Mouse (Mus musculus): ENCODE measurements around the gene Gm20388. TPM values are rescaled to one million over a fixed set of nuclear protein-coding genes. Genes with fewer than 3 reads are reported as not detected.
A peak's percentile ranks its signal among the peaks of the same experiment; 100 is the strongest.

Gm20388 gene
- polyA plus RNA-seq, 1 experiment from 2014 or later: not detected

DNA sequence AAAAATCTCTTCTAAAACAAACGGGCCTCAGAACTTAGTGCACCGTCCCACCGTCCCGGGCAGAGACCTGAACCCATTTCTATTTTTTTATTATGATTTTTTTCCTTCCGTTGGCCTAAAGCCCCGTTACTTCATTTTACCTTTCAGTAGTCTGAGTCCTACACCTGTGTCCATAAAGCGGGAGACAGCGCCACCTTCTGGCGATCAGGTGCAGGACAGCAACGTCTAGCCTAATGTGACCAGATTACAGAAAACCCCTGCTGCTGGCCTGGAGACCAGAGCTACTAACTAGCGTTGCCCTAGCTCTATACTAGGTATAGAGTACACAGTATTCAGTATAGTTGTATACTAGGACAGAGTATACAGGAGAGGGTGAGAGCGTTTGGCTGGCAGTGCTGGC lies 1602.8 kb downstream of the Gm20388 start:
- no peak overlapping the region for H3K27ac ChIP-seq
- H3K4me2 ChIP-seq: no peak overlapping the region
- ATAC-seq (replicated peaks; ENCODE audit: insufficient number of reproducible peaks, insufficient read depth, low FRiP score, low read depth): 0 out of 2 replicates have a peak, but pooled peaks have one; percentile 14
- 8% methylated on average over 12 of the region's 12 CpGs for WGBS
- no peaks in the 10 kb centered on the region for H3K4me1 ChIP-seq (replicated peaks)
- no peaks in the 10 kb centered on the region for H3K9me3 ChIP-seq (replicated peaks)
- no peak overlapping the region for H3K4me3 ChIP-seq
- no peaks in the 10 kb centered on the region for H3K36me3 ChIP-seq
- H3K9ac ChIP-seq: no peak overlapping the region
- peaks cover 46% of the 10 kb centered on the region for H3K27me3 ChIP-seq

DNA sequence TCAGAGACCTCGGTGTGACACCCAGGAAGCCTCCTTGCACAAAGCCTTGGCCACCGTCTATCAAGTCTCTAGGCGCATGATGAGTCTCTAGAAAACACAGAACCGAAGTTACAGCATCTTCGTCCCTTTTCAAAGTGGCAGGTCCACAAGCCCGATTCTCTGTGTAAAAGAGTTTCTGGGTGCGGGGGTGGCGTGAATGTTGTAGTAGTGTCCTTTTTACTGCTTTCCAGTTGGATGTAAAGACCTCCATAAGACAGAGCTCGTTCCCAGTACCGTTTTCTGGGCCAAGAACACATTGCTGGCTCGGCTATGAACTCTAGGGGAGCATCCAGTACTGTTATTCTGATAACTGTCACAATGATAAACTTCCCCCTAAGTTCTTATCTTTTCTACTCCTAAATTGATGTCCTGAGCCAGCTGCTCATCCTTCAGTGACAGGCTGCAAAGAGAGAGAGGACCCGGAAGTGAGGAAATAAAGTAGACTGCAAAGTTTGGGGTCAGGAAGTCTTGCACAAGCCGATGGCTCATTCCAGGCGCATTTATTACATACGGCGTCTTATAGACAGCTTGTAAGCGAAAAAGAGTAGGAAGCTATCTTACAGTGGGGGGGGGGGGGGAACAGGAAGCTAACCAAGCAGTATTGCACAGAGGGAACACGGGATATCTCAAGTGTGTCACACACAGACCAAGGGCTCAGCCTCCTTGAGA lies 1614.6 kb downstream of the Gm20388 start:
- no peak overlapping the region for H3K4me3 ChIP-seq
- H3K9me3 ChIP-seq (replicated peaks): no peaks in the 10 kb centered on the region
- H3K27ac ChIP-seq: no peak overlapping the region
- H3K36me3 ChIP-seq: no peaks in the 10 kb centered on the region
- no peak overlapping the region for H3K9ac ChIP-seq
- 57% methylated on average over 18 of the region's 18 CpGs for WGBS
- H3K4me1 ChIP-seq (replicated peaks): peaks cover 11% of the 10 kb centered on the region
- H3K27me3 ChIP-seq: peaks cover 9% of the 10 kb centered on the region
- no peak overlapping the region for H3K4me2 ChIP-seq
- no peak for ATAC-seq (replicated peaks; ENCODE audit: insufficient number of reproducible peaks, insufficient read depth, low FRiP score, low read depth)

DNA sequence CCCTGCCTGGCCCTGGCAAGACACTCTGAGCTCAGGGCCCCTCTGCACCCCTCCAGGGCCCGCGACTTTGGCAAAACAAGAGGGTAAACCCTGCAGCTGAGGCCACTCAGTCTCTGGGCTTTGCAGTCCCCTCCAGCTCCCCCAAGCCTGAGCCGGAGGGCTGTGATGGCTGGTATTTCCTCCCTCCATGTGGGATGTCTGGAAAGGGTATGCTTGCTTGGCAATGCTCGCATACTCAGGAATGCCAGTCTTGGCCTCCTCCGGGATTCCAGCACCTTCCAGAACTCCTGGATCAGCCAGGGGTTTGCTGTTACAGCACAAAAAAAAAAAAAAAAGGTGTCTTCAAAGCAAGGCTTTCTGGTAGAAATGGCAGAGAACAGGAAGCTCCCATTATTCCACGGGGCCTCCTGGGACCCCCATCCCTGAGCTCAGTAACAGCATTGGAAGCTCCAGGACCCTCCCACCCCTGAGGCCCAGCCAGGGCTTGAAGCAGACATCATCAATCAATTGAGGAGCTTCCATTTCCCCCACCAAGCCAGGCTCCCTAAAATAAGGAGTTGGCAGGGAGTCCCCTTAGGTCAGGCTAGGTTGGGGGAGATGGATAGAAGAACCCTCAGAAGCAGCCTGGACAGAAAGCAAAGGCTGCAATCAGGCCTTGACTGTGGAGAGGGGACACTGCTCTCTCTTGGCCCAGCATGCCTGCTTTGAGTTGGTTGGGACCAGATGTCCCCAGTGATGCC lies 1616.3 kb downstream of the Gm20388 start:
- ATAC-seq (replicated peaks; ENCODE audit: insufficient number of reproducible peaks, insufficient read depth, low FRiP score, low read depth): no peak; the same call in 1 of the 2 replicates
- Histone ChIP-seq H3K36me3 (no peaks in the 10 kb centered on the region), H3K4me2 (no peak overlapping the region), H3K9me3 (replicated peaks) (no peaks in the 10 kb centered on the region), H3K27ac (peak overlapping the region; percentile 25; the same call in 1 of the 2 replicates), H3K4me3 (no peak overlapping the region), H3K4me1 (replicated peaks) (peaks cover 11% of the 10 kb centered on the region), H3K27me3 (peaks cover 16% of the 10 kb centered on the region), H3K9ac (no peak overlapping the region)
- WGBS: 40% methylated on average over 6 of the region's 6 CpGs

GRCm38 (mm10) chr8:121527751-121528150 lies 1617.1 kb downstream of the Gm20388 start:
- peaks cover 16% of the 10 kb centered on the region for H3K27me3 ChIP-seq
- H3K9me3 ChIP-seq (replicated peaks): no peaks in the 10 kb centered on the region
- no peak overlapping the region for H3K4me3 ChIP-seq
- H3K27ac ChIP-seq: no peak overlapping the region
- H3K4me2 ChIP-seq: no peak overlapping the region
- ATAC-seq (replicated peaks; ENCODE audit: insufficient number of reproducible peaks, insufficient read depth, low FRiP score, low read depth): no peak
- no peak overlapping the region for H3K9ac ChIP-seq
- H3K4me1 ChIP-seq (replicated peaks): peaks cover 11% of the 10 kb centered on the region
- H3K36me3 ChIP-seq: no peaks in the 10 kb centered on the region
- WGBS: 84% methylated on average over 9 of the region's 9 CpGs

DNA sequence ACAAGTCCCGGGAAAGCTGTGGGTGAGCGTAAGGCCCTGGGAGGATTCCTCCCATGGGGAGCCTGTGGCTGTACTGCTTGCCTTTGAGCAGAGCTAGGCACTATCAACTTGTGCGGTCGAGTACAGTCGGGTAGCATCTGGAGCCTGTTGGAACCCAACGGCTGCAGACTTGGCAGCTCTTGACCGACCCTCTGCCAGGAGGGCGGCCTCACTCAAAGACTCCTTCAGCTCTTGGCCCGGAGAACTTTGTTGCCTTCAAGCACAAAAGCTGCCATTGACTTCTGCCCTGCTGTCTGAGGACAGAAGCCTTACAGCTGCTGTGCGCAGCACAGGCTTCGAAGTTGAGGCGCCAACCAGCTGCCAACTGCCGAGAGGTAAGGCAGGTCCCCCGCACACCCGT lies 1618.1 kb downstream of the Gm20388 start:
- ATAC-seq (replicated peaks; ENCODE audit: insufficient number of reproducible peaks, insufficient read depth, low FRiP score, low read depth): no peak
- Histone ChIP-seq H3K4me2 (no peak overlapping the region), H3K4me3 (no peak overlapping the region), H3K27ac (no peak overlapping the region), H3K9ac (no peak overlapping the region), H3K36me3 (no peaks in the 10 kb centered on the region), H3K4me1 (replicated peaks) (peaks cover 11% of the 10 kb centered on the region), H3K27me3 (peaks cover 16% of the 10 kb centered on the region), H3K9me3 (replicated peaks) (no peaks in the 10 kb centered on the region)
- WGBS: 71% methylated on average over 15 of the region's 15 CpGs

GRCm38 (mm10) chr8:121530639-121531038 lies 1620.0 kb downstream of the Gm20388 start:
- H3K9me3 ChIP-seq (replicated peaks): no peaks in the 10 kb centered on the region
- no peak for ATAC-seq (replicated peaks; ENCODE audit: insufficient number of reproducible peaks, insufficient read depth, low FRiP score, low read depth)
- no peak overlapping the region for H3K9ac ChIP-seq
- no peak overlapping the region for H3K27ac ChIP-seq
- H3K4me2 ChIP-seq: no peak overlapping the region
- no peaks in the 10 kb centered on the region for H3K36me3 ChIP-seq
- peaks cover 10% of the 10 kb centered on the region for H3K27me3 ChIP-seq
- no peak overlapping the region for H3K4me3 ChIP-seq
- H3K4me1 ChIP-seq (replicated peaks): peaks cover 11% of the 10 kb centered on the region
- WGBS: 71% methylated on average over 10 of the region's 10 CpGs

DNA sequence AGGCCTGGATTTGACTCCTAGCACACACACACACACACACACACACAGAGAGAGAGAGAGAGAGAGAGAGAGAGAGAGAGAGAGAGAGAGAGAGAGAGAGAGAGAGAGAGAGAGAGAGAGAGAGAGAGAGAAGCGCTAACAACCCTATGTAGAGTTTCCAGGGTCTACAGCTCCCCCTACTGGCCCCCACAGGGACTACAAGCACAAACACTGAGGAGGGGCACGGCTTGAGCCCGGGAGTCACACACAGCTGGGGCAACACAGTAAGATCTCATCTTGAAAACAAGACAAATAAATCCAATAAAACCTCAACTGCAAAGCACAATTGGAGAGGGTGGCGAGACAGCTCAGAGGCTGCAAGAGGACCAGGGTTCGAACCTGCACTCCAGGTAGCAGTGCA lies 1621.7 kb downstream of the Gm20388 start:
- H3K27ac ChIP-seq: no peak overlapping the region
- H3K9me3 ChIP-seq (replicated peaks): no peaks in the 10 kb centered on the region
- no peak for ATAC-seq (replicated peaks; ENCODE audit: insufficient number of reproducible peaks, insufficient read depth, low FRiP score, low read depth)
- peaks cover 6% of the 10 kb centered on the region for H3K27me3 ChIP-seq
- WGBS: 52% methylated on average over 5 of the region's 5 CpGs
- no peak overlapping the region for H3K4me3 ChIP-seq
- no peaks in the 10 kb centered on the region for H3K36me3 ChIP-seq
- H3K9ac ChIP-seq: no peak overlapping the region
- no peak overlapping the region for H3K4me2 ChIP-seq
- peaks cover 5% of the 10 kb centered on the region; the same call in 1 of the 2 replicates for H3K4me1 ChIP-seq (replicated peaks)

GRCm38 (mm10) chr8:121541862-121542261 lies 1631.2 kb downstream of the Gm20388 start:
- 63% methylated on average over 19 of the region's 19 CpGs for WGBS
- Histone ChIP-seq H3K9ac (no peak overlapping the region), H3K27ac (no peak overlapping the region), H3K4me3 (no peak overlapping the region), H3K4me2 (no peak overlapping the region), H3K9me3 (replicated peaks) (no peaks in the 10 kb centered on the region), H3K27me3 (peaks cover 43% of the 10 kb centered on the region), H3K36me3 (no peaks in the 10 kb centered on the region), H3K4me1 (replicated peaks) (no peaks in the 10 kb centered on the region)
- ATAC-seq (replicated peaks; ENCODE audit: insufficient number of reproducible peaks, insufficient read depth, low FRiP score, low read depth): no peak

DNA sequence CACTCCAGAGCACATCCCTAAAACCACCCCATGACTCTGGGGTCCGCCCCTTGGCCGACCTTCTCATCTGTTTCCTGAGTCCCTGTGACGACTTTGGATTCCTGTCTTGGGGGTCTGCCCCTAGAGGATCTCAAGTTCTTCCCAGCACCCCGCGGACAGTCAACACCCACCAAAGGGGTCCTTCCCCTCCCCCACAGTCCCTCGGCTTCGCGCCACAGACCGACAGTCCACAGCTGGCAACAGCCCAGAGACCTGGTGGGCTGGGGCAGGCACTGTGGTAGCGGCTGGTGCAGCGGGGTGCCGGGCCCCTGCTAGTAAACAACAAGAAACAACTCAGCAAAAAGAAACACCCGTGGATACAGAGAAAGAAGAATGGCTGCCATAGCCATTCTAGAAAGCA lies 1632.3 kb downstream of the Gm20388 start:
- H3K9ac ChIP-seq: no peak overlapping the region
- 64% methylated on average over 13 of the region's 13 CpGs for WGBS
- H3K4me1 ChIP-seq (replicated peaks): no peaks in the 10 kb centered on the region
- H3K27me3 ChIP-seq: peaks cover 43% of the 10 kb centered on the region
- H3K27ac ChIP-seq: no peak overlapping the region
- no peaks in the 10 kb centered on the region for H3K9me3 ChIP-seq (replicated peaks)
- no peak overlapping the region for H3K4me2 ChIP-seq
- H3K36me3 ChIP-seq: no peaks in the 10 kb centered on the region
- no peak for ATAC-seq (replicated peaks; ENCODE audit: insufficient number of reproducible peaks, insufficient read depth, low FRiP score, low read depth)
- no peak overlapping the region for H3K4me3 ChIP-seq

GRCm38 (mm10) chr8:121544276-121544785 lies 1633.7 kb downstream of the Gm20388 start, which contains the start of gene 1700018B08Rik:
Gene 1700018B08Rik, minus strand, starts transcription at chr8:121544320.
- 77% methylated on average over 12 of the region's 12 CpGs for whole genome bisulfite sequencing

GRCm38 (mm10) chr8:121544936-121545335 lies 1634.3 kb downstream of the Gm20388 start:
- no peak overlapping the region for H3K9ac ChIP-seq
- no peak for ATAC-seq (replicated peaks; ENCODE audit: insufficient number of reproducible peaks, insufficient read depth, low FRiP score, low read depth)
- H3K9me3 ChIP-seq (replicated peaks): no peaks in the 10 kb centered on the region
- no peaks in the 10 kb centered on the region for H3K36me3 ChIP-seq
- 43% methylated on average over 11 of the region's 11 CpGs for WGBS
- H3K4me2 ChIP-seq: no peak overlapping the region
- no peak overlapping the region for H3K27ac ChIP-seq
- H3K4me1 ChIP-seq (replicated peaks): peaks cover 3% of the 10 kb centered on the region; the same call in 1 of the 2 replicates
- H3K27me3 ChIP-seq: peaks cover 35% of the 10 kb centered on the region
- H3K4me3 ChIP-seq: no peak overlapping the region

More at GRCm38 (mm10) chr8:121544276-121544785, 1633.7 kb downstream of the Gm20388 start, which contains the start of gene 1700018B08Rik:
- Histone ChIP-seq H3K4me2 (no peak within 1 kb of the TSS), H3K9me3 (replicated peaks) (no peaks in the 10 kb centered on the region), H3K36me3 (no peaks in the 10 kb centered on the region), H3K27me3 (peaks cover 40% of the 10 kb centered on the region), H3K27ac (no peak within 1 kb of the TSS), H3K4me1 (replicated peaks) (no peaks in the 10 kb centered on the region), H3K9ac (no peak within 1 kb of the TSS), H3K4me3 (no peak within 1 kb of the TSS)
- no peak for ATAC-seq (replicated peaks; ENCODE audit: insufficient number of reproducible peaks, insufficient read depth, low FRiP score, low read depth)
